Mouse (Mus musculus) lung, adult 2 months (tissue): ENCODE data around the gene Triap1. TPM values are rescaled to one million over a fixed set of nuclear protein-coding genes. Genes with fewer than 3 reads are reported as not detected.

ENCODE experiments used
- DNase-seq: peaks from one replicate; pipeline ENCODE4 v3.0.0; 2022
- H3K4me1 ChIP-seq: fragments of 200-500 bp; 2 replicates; pipeline ENCODE4 v1.6.1; 2011; ENCODE audit warnings: low read length; ENCODE audit not compliant: control insufficient read depth, insufficient read depth
- H3K4me3 ChIP-seq: fragments of 200-500 bp; replicated peaks from 2 replicates; pipeline ENCODE3; 2011; ENCODE audit warnings: low read depth, mild to moderate bottlenecking, control low read depth, low read length; ENCODE audit errors: extremely low read depth
- CTCF ChIP-seq: fragments of 200-500 bp; IDR thresholded peaks from 2 replicates; pipeline ENCODE4 v1.5.1; 2011; ENCODE audit warnings: mild to moderate bottlenecking, low read length, control low read depth; ENCODE audit not compliant: insufficient read depth
- POLR2A ChIP-seq: fragments of 200-500 bp; IDR thresholded peaks from 2 replicates; pipeline ENCODE4 v1.6.1; 2011; ENCODE audit warnings: low read depth, mild to moderate bottlenecking, control low read depth, low read length, borderline replicate concordance; ENCODE audit errors: extremely low read depth
- WGBS: fragments of 180-500 bp; shearing (Covaris S2); methylation state at CpG from one replicate; pipeline ENCODE4 v1.1.7; 2018; 5-methylcytosine and 5-hydroxymethylcytosine counted together
- polyA plus RNA-seq: library from polyadenylated mRNA; depleted of rRNA; stranded (reverse); fragments of >200 nt; gene quantifications from 2 replicates; pipeline ENCODE4 v1.2.3, GENCODE M21; 2012

Triap1 gene
- polyA plus RNA-seq, 1 experiment, result 10.8 TPM

- Histone ChIP-seq H3K4me3 (no peak overlapping the region), H3K4me1 (no peaks in the 10 kb centered on the region)
- WGBS, result 2% methylated on average over 12 of the region's 12 CpGs
- peak; percentile 82 for DNase-seq
- no peak for TF ChIP-seq POLR2A
- TF ChIP-seq CTCF, result peak; percentile 77
These were observed 17.8 kb downstream of the Triap1 start for GRCm38 (mm10) chr5:115358872-115359271.

GRCm38 (mm10) chr5:115359438-115359837 lies 18.4 kb downstream of the Triap1 start:
- no peak overlapping the region for H3K4me3 ChIP-seq
- TF ChIP-seq CTCF (no peak), POLR2A (no peak)
- 72% methylated on average over 8 of the region's 8 CpGs for WGBS
- no peaks in the 10 kb centered on the region for H3K4me1 ChIP-seq
- no peak for DNase-seq

GRCm38 (mm10) chr5:115359851-115360372 lies 18.9 kb downstream of the Triap1 start:
- no peak for DNase-seq
- Histone ChIP-seq H3K4me3 (no peak overlapping the region), H3K4me1 (no peaks in the 10 kb centered on the region)
- WGBS, result 61% methylated on average over 5 of the region's 5 CpGs
- TF ChIP-seq CTCF (no peak), POLR2A (no peak)

GRCm38 (mm10) chr5:115362216-115362615 lies 21.2 kb downstream of the Triap1 start:
- no peaks in the 10 kb centered on the region for H3K4me1 ChIP-seq
- no peak for TF ChIP-seq CTCF
- TF ChIP-seq POLR2A, result no peak
- DNase-seq, result no peak
- H3K4me3 ChIP-seq, result no peak overlapping the region
- WGBS, result 28% methylated on average over 7 of the region's 7 CpGs

- no peak for TF ChIP-seq CTCF
- TF ChIP-seq POLR2A, result no peak
- no peak for DNase-seq
- 18% methylated on average over 19 of the region's 19 CpGs for WGBS
- Histone ChIP-seq H3K4me1 (no peaks in the 10 kb centered on the region), H3K4me3 (no peak overlapping the region)
These were observed 22.0 kb downstream of the Triap1 start for GRCm38 (mm10) chr5:115362819-115363714.

GRCm38 (mm10) chr5:115364782-115365181 lies 23.8 kb downstream of the Triap1 start:
- WGBS, result 70% methylated on average over 4 of the region's 4 CpGs
- Histone ChIP-seq H3K4me1 (no peaks in the 10 kb centered on the region), H3K4me3 (no peak overlapping the region)
- DNase-seq, result no peak
- TF ChIP-seq POLR2A, result no peak
- no peak for TF ChIP-seq CTCF

- WGBS, result 46% methylated on average over 9 of the region's 9 CpGs
- no peak for TF ChIP-seq POLR2A
- TF ChIP-seq CTCF, result no peak
- no peak for DNase-seq
- Histone ChIP-seq H3K4me1 (no peaks in the 10 kb centered on the region), H3K4me3 (no peak overlapping the region)
These were observed 30.7 kb downstream of the Triap1 start for GRCm38 (mm10) chr5:115371736-115372135.

GRCm38 (mm10) chr5:115373441-115374203 lies 32.6 kb downstream of the Triap1 start:
- no peak overlapping the region for H3K4me3 ChIP-seq
- no peak for DNase-seq
- no peaks in the 10 kb centered on the region for H3K4me1 ChIP-seq
- WGBS, result 31% methylated on average over 26 of the region's 26 CpGs
- TF ChIP-seq CTCF (no peak), POLR2A (no peak)

GRCm38 (mm10) chr5:115374204-115374820 lies 33.3 kb downstream of the Triap1 start:
- no peak overlapping the region for H3K4me3 ChIP-seq
- WGBS, result 24% methylated on average over 11 of the region's 11 CpGs
- no peak for DNase-seq
- H3K4me1 ChIP-seq, result no peaks in the 10 kb centered on the region
- TF ChIP-seq POLR2A, result no peak
- no peak for TF ChIP-seq CTCF
